Mouse (Mus musculus): ENCODE measurements at regions not wholly inside any gene's neighbourhood (a gene's known extent, or its start where the extent isn't known, plus 50 kb on each side); places are given as distances from the start of the nearest gene placed in this dataset.

DNA sequence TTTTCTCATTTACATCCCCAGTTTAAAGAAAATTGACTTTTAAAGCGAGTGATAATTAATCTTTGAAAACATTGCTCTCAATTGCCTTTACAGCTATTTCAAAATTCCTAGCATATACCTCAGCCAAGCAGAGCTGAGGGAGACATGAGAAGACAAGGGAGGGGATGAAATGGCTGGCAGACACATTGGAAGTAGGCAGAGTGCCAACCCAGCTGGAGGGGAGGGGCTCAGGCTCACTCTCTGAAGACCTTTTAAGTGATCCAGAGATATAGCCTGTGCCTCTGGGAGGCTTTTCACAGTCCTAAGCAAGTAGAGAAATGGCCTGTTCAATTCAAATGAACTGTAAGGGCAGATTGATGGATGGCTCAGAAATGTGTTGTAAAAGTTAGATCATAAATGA lies 122.5 kb upstream of the Thsd7b start:
- no peaks in the 10 kb centered on the region for H3K36me3 ChIP-seq (ENCODE audit: control insufficient read depth, insufficient read depth, low read length)
- DNase-seq (ENCODE audit: low spot score): peak; percentile 19
- no peak overlapping the region for H3K4me3 ChIP-seq (replicated peaks; ENCODE audit: low read length)
- H3K4me1 ChIP-seq (ENCODE audit: control insufficient read depth, insufficient read depth, low read length): no peaks in the 10 kb centered on the region
- no peak for ATAC-seq (ENCODE audit: low FRiP score, low read depth)
- no peak overlapping the region for H3K9ac ChIP-seq (ENCODE audit: low read depth, low read length, severe bottlenecking)
- H3K9me3 ChIP-seq (ENCODE audit: control insufficient read depth, low read length): no peaks in the 10 kb centered on the region
- H3K27me3 ChIP-seq (ENCODE audit: control insufficient read depth, insufficient read depth, low read length): no peaks in the 10 kb centered on the region
- no peak overlapping the region for H3K27ac ChIP-seq (replicated peaks; ENCODE audit: low read depth, low read length)
- WGBS: 69% methylated on average over 1 of the region's 1 CpGs
- no peak for TF ChIP-seq POLR2A (IDR thresholded peaks at IDR 0.05; ENCODE audit: borderline replicate concordance, extremely low read depth, insufficient read depth, insufficient read length)
- H3K4me2 ChIP-seq (replicated peaks; ENCODE audit: low read depth, low read length, severe bottlenecking): no peak overlapping the region

GRCm38 (mm10) chr1:129148733-129149388 lies 124.2 kb upstream of the Thsd7b start:
- no peak for ATAC-seq (ENCODE audit: low FRiP score, low read depth)
- no peak overlapping the region for H3K27ac ChIP-seq (replicated peaks; ENCODE audit: low read depth, low read length)
- 48% methylated on average over 7 of the region's 7 CpGs for WGBS

GRCm38 (mm10) chr1:129146395-129147094 lies 126.6 kb upstream of the Thsd7b start:
- no peak for TF ChIP-seq POLR2A (IDR thresholded peaks at IDR 0.05; ENCODE audit: borderline replicate concordance, extremely low read depth, insufficient read depth, insufficient read length)
- Histone ChIP-seq H3K36me3 (ENCODE audit: control insufficient read depth, insufficient read depth, low read length) (no peaks in the 10 kb centered on the region), H3K9ac (ENCODE audit: low read depth, low read length, severe bottlenecking) (no peak overlapping the region), H3K9me3 (ENCODE audit: control insufficient read depth, low read length) (no peaks in the 10 kb centered on the region), H3K27me3 (ENCODE audit: control insufficient read depth, insufficient read depth, low read length) (no peaks in the 10 kb centered on the region), H3K4me2 (replicated peaks; ENCODE audit: low read depth, low read length, severe bottlenecking) (no peak overlapping the region), H3K4me1 (ENCODE audit: control insufficient read depth, insufficient read depth, low read length) (no peaks in the 10 kb centered on the region), H3K27ac (replicated peaks; ENCODE audit: low read depth, low read length) (no peak overlapping the region), H3K4me3 (replicated peaks; ENCODE audit: low read length) (no peak overlapping the region)
- ATAC-seq (ENCODE audit: low FRiP score, low read depth) (no peak), DNase-seq (ENCODE audit: low spot score) (no peak)
- 56% methylated on average over 4 of the region's 4 CpGs for WGBS

More at GRCm38 (mm10) chr1:129148733-129149388, 124.2 kb upstream of the Thsd7b start:
- H3K4me1 ChIP-seq (ENCODE audit: control insufficient read depth, insufficient read depth, low read length): no peaks in the 10 kb centered on the region
- no peak overlapping the region for H3K4me2 ChIP-seq (replicated peaks; ENCODE audit: low read depth, low read length, severe bottlenecking)
- H3K9ac ChIP-seq (ENCODE audit: low read depth, low read length, severe bottlenecking): no peak overlapping the region
- no peaks in the 10 kb centered on the region for H3K36me3 ChIP-seq (ENCODE audit: control insufficient read depth, insufficient read depth, low read length)
- H3K27me3 ChIP-seq (ENCODE audit: control insufficient read depth, insufficient read depth, low read length): no peaks in the 10 kb centered on the region
- no peak overlapping the region for H3K4me3 ChIP-seq (replicated peaks; ENCODE audit: low read length)
- no peaks in the 10 kb centered on the region for H3K9me3 ChIP-seq (ENCODE audit: control insufficient read depth, low read length)
- TF ChIP-seq POLR2A (IDR thresholded peaks at IDR 0.05; ENCODE audit: borderline replicate concordance, extremely low read depth, insufficient read depth, insufficient read length): no peak
- DNase-seq (ENCODE audit: low spot score): no peak

DNA sequence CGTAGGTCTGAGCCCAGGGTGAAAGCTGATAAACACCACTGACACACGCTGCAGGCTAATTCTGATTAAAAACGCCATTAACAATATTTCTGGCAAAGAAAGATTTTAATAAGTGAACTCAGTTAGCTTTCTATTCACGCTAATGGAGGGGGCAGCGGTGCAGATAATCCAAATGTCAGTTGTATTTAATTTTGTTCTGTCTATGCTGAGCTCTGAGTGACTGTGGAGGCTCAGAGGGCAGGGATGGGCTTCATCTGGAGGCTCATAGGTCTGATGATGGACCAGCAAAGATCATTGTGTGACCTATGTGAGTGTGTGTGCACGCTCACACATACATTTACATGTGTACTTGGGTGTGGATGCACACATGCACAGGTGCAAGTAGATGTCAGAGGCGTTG lies 134.3 kb upstream of the Thsd7b start:
- Histone ChIP-seq H3K4me1 (ENCODE audit: control insufficient read depth, insufficient read depth, low read length) (no peaks in the 10 kb centered on the region), H3K9me3 (ENCODE audit: control insufficient read depth, low read length) (no peaks in the 10 kb centered on the region), H3K4me3 (replicated peaks; ENCODE audit: low read length) (no peak overlapping the region), H3K27ac (replicated peaks; ENCODE audit: low read depth, low read length) (no peak overlapping the region), H3K9ac (ENCODE audit: low read depth, low read length, severe bottlenecking) (no peak overlapping the region), H3K4me2 (replicated peaks; ENCODE audit: low read depth, low read length, severe bottlenecking) (no peak overlapping the region), H3K27me3 (ENCODE audit: control insufficient read depth, insufficient read depth, low read length) (no peaks in the 10 kb centered on the region), H3K36me3 (ENCODE audit: control insufficient read depth, insufficient read depth, low read length) (no peaks in the 10 kb centered on the region)
- DNase-seq (ENCODE audit: low spot score): no peak
- no peak for TF ChIP-seq POLR2A (IDR thresholded peaks at IDR 0.05; ENCODE audit: borderline replicate concordance, extremely low read depth, insufficient read depth, insufficient read length)
- ATAC-seq (ENCODE audit: low FRiP score, low read depth): no peak
- WGBS: 79% methylated on average over 7 of the region's 7 CpGs

- H3K4me1 ChIP-seq (ENCODE audit: control insufficient read depth, insufficient read depth, low read length): no peaks in the 10 kb centered on the region
- WGBS: 61% methylated on average over 1 of the region's 1 CpGs
- ATAC-seq (ENCODE audit: low FRiP score, low read depth) (no peak), DNase-seq (ENCODE audit: low spot score) (no peak)
- no peaks in the 10 kb centered on the region for H3K27me3 ChIP-seq (ENCODE audit: control insufficient read depth, insufficient read depth, low read length)
- no peak overlapping the region for H3K4me3 ChIP-seq (replicated peaks; ENCODE audit: low read length)
- H3K36me3 ChIP-seq (ENCODE audit: control insufficient read depth, insufficient read depth, low read length): no peaks in the 10 kb centered on the region
- H3K9me3 ChIP-seq (ENCODE audit: control insufficient read depth, low read length): no peaks in the 10 kb centered on the region
- TF ChIP-seq POLR2A (IDR thresholded peaks at IDR 0.05; ENCODE audit: borderline replicate concordance, extremely low read depth, insufficient read depth, insufficient read length): no peak
- H3K9ac ChIP-seq (ENCODE audit: low read depth, low read length, severe bottlenecking): no peak overlapping the region
- no peak overlapping the region for H3K4me2 ChIP-seq (replicated peaks; ENCODE audit: low read depth, low read length, severe bottlenecking)
- no peak overlapping the region for H3K27ac ChIP-seq (replicated peaks; ENCODE audit: low read depth, low read length)
Measured at GRCm38 (mm10) chr1:129106961-129107557, 166.0 kb upstream of the Thsd7b start.

Measured in limb, embryonic 14.5 days (tissue).